Mouse (Mus musculus): ENCODE results near the gene Ctbp2.
A peak's percentile ranks its signal among the peaks of the same experiment; 100 is the strongest.

Ctbp2 gene

GRCm38 (mm10) chr7:133039556-133040255, 84.4 kb downstream of the Ctbp2 start:
- DNase-seq: peak; percentile 23

- DNase-seq: no peak
Observed at GRCm38 (mm10) chr7:133037618-133038017, 86.5 kb downstream of the Ctbp2 start.

DNA sequence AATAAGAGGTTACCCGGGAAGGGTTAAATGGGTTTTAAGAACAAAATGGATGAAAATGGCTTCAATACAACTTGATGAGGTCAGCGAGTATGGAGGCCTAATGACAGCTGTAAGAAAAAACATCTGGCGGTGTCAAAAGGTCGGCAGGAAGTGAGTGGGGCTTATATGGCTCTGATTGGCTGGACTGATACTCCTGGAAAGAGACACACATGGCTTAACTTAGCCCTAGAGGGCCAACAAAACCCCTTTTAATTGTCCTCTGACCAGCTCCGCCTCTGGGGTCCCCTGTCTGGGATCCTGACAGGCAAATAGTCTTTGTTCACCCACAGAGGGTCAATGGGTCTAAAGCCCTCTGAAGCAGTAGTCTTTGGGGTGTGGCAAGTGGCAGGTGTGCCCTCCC, 86.9 kb downstream of the Ctbp2 start:
- no peak for DNase-seq

- DNase-seq: no peak
Observed at GRCm38 (mm10) chr7:133035901-133036300, 88.3 kb downstream of the Ctbp2 start.

- peak; percentile 56 for DNase-seq
Observed at GRCm38 (mm10) chr7:133032589-133033203, 91.5 kb downstream of the Ctbp2 start.

GRCm38 (mm10) chr7:133029496-133030047, 94.6 kb downstream of the Ctbp2 start:
- DNase-seq: no peak

GRCm38 (mm10) chr7:133029004-133029403, 95.2 kb downstream of the Ctbp2 start:
- no peak for DNase-seq

- DNase-seq: no peak
Observed at GRCm38 (mm10) chr7:133027930-133028329, 96.2 kb downstream of the Ctbp2 start.

- DNase-seq: no peak
Observed at GRCm38 (mm10) chr7:133024694-133025093, 99.5 kb downstream of the Ctbp2 start.

DNA sequence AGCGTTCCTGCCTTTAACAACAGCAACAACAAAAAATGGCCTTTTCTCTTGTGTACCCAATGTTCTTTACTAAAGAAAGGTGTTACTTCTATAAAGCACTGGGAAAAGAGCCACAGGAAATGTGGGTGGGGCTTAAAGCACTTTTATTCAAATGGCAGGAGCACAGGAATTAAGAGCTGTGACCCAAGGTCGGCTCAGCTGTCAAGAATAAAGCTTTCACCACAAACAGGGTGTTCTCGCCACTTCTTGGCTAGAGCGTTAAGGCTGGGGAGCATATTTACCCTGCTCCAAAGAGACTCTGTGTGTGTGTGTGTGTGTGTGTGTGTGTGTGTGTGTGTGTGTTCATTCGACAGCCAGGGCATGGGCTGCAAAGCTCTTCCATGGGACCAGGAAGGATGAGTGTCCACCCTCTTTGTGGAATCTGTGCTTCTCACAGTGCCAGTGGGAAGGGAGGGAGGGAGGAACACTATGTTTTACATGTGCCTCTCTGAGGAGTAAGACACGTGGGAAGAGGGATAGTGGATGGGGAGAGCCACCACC, 104.6 kb downstream of the Ctbp2 start:
- DNase-seq: no peak

GRCm38 (mm10) chr7:133018961-133019360, 105.2 kb downstream of the Ctbp2 start:
- no peak for DNase-seq

DNA sequence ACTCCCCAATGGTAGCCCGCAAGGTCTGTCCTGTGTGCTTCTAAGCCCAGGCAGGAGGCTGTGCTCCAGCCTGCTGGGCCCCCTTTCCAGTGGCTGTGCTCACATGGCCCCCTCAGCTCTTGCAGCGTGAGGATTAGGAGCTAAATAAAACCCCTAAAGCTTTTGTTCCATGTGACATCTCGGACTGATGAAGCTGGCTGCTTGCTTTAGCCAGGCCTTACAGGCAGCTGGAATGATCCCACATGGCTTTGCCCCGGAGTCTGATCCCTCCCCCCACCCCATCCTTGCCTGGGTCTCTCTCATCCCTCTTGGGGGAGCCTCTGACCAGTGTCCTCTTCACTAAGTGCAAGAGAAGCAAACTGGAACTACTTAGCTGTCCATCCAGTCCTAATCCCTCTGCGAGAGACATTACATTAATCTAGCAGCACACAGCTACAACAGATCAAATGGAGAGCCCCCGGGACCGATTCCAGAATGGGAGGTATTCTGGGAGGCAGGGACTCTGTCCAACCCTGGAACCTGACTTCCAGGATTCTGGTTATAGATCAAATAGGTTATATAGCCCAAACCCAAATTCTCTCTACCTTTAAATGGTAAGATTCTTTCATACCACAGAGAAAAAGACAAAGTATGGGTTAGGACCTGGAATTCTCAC, 108.6 kb downstream of the Ctbp2 start:
- DNase-seq: no peak

DNA sequence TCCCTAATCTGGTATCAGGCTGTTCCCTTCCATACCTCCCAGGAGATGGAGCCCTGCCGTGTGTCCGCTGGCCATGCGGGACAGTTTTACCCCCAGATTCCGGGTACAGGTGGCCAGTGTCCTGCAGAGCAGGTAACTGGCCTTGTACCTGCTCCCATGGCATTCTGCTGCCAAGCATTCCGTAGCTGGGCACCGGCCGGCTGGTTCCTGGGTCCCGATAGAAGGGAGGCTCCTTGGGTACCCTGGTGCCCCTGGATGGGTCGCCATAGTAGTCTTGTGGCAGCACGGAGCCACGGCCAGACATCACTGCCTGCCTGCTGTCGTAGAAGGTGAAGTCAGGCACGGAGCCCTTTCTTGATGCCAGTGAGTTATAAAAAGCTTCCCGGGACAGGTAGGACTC, 109.5 kb downstream of the Ctbp2 start:
- DNase-seq: no peak

- no peak for DNase-seq
Observed at GRCm38 (mm10) chr7:133013923-133014322, 110.2 kb downstream of the Ctbp2 start.

- DNase-seq: peak; percentile 47
Observed at GRCm38 (mm10) chr7:133012637-133013366, 111.4 kb downstream of the Ctbp2 start.

DNA sequence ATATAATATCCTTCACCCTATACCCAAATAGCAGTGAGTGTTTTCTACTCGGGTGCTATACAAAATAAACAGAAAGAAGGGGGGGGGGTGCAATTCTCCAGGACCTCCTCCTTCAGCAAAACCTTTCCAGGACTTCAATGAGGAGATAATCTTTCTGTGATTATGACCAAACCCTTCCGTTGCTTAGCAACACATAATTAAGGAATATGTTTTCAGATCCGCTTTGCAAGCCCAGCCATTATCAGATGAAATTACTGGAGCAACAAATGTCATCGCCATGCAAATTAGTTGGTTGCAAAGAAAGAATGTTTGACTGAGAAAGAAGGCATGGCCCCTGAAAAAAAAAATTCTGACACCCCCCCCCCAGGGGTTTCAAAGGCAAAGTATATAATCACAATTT, 112.5 kb downstream of the Ctbp2 start:
- DNase-seq: no peak

DNA sequence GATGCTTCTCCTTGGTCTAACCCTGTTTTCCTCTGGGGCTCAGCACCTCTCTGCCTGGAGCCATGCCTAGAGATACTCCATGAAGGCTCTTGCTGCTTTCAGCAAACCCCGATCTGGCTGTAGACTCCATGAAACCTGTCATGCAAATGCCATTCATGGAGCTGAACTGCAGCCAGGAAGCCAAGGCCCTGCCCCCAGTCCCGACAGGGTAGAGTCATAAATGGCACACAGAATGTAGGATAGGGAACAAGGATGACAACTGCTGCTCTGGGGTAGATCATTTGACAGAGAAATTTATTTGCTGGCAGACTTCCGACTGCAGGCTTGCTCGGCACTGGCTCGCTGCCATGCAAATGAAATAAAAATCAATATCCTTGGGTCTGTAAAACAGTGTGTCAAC, 113.0 kb downstream of the Ctbp2 start:
- DNase-seq: no peak

DNA sequence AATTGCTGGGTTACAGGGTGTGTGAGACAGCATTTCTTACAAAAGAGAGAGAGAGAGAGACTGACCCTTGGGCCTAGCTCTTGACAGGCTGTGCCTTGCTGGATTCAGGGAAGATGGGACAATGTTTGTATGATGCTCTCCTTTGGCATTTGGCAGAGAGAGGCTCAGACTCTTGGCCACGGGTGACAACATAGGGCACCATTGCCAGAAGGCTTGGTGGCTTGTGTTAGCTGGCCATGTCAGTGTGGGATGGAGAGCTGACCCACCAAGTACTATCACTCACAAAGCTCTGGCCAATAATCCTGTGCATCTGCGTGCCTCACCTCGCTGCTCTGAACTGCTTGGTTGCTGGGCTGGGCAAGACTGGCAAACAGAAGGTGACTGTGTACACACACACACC, 113.7 kb downstream of the Ctbp2 start:
- DNase-seq: no peak

- no peak for DNase-seq
Observed at GRCm38 (mm10) chr7:133009676-133010075, 114.5 kb downstream of the Ctbp2 start.

DNA sequence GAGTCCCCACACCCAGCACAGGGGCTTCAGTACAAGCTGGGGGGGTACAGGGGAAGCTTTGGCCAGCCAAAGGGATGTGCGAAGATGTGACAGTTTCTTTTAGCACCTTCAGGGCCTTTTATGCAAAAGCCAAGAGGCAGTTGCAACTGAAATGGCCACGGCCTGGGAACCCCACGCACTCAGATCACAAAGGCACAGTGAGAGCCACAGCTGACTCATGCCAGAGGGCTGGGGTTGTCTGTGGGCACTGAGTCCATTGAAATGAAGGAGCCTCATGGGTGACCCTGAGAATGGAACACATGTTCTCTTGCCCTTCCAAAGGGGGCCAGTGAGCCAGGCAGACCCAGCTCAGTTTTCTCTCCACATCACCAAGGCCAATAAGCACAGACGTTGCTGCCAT, 115.5 kb downstream of the Ctbp2 start:
- no peak for DNase-seq

- no peak for DNase-seq
Observed at GRCm38 (mm10) chr7:133007343-133007742, 116.8 kb downstream of the Ctbp2 start.

GRCm38 (mm10) chr7:133005772-133006171, 118.4 kb downstream of the Ctbp2 start:
- DNase-seq: no peak

DNA sequence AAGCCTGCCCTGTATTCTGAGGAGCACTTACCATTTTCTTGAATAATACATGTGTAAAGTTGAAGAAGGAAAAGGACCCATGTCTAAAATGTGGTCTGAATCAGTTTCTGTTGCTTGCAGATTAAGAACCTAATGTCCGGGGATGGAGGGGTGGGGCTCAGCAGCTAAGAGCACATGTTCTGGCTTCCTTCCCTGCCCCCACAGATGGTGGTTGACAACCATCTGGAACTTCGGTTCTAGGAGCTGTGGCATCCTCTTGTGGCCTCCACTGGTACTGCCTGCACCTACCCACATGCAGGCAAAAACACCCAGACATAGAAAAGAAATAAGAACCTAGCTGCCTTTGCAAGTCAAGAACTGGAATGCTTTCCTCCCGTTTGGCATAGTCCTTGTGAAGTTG, 120.7 kb downstream of the Ctbp2 start:
- DNase-seq: peak; percentile 86
